Mouse (Mus musculus): ENCODE measurements around the gene Iqcf5.

DNA sequence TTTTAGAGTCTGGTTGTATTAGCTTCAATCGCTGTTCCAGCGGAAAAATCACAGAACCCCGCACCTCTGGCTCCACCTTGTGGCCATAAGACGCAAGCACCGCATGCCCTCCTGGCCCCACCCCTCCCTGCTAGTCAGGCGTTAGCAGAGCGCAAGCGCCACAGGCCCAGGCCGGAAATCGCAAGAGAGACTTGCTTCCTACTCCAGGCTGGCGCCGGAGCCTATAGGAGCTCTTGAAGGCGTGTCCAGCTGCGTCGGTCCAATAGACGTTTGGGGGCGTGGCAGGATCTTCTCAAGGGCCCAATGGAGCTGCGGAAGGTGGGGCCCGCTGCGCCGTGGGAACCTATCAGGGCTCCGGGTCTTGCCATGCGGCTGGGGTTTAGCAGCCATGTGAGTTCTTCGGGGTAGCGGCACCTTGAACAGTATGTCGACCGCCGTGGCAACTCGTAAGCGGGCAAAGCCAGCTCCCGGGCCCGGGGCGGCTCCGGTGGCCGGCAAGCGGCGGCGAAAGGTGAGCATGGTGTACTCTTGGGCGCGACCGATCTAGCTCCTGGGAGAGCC, 37.4 kb upstream of the Iqcf5 start, which contains the start of gene Parp3:
- peak; percentile 98 for TF ChIP-seq CTCF (IDR thresholded peaks at IDR 0.05; ENCODE audit: borderline replicate concordance, extremely low read depth, insufficient read depth, insufficient read length)
- TF ChIP-seq POLR2A (IDR thresholded peaks at IDR 0.05; ENCODE audit: borderline replicate concordance, extremely low read depth, insufficient read depth, insufficient read length, poor library complexity, severe bottlenecking), result peak; percentile 17; the same call in 1 of the 2 replicates
